Mouse (Mus musculus) forelimb bud, embryonic 11.5 days (tissue): ENCODE results near the gene Sox5.
"Not testable (repeated sequence)": the region's sequence is repeated elsewhere in the genome, so short reads cannot be mapped to it uniquely, and the experiment has no call there.

Experiments used
- DNase-seq: peaks from one replicate; pipeline ENCODE4 v3.0.0-alpha.2; 2012; ENCODE audit warnings: low read depth, low spot score

Gene Sox5

DNA sequence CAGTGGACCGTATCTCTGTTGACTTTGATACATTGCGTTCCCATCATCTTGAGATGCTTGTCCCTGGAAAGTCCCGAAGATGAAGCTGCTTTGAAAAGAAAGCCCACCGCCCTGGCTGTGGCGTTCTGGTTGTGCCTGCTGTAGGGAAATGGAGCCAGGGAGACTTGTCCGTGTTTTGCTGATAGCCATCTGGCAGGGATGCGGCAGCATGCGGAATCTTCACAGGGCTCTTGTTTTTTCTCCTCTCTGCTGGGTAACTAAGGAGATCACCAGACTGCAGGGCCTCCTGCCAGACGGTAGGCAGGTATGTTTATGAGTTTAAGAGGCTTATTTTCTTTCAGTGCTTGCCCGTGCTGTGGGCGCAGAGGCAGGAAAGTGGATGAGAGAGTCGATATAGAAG lies 499.0 kb downstream of the Sox5 start:
- DNase-seq: no peak

- DNase-seq: no peak
These were observed 500.1 kb downstream of the Sox5 start for GRCm38 (mm10) chr6:144281661-144282060.

GRCm38 (mm10) chr6:144278505-144279053 lies 503.2 kb downstream of the Sox5 start:
- DNase-seq: no peak

DNA sequence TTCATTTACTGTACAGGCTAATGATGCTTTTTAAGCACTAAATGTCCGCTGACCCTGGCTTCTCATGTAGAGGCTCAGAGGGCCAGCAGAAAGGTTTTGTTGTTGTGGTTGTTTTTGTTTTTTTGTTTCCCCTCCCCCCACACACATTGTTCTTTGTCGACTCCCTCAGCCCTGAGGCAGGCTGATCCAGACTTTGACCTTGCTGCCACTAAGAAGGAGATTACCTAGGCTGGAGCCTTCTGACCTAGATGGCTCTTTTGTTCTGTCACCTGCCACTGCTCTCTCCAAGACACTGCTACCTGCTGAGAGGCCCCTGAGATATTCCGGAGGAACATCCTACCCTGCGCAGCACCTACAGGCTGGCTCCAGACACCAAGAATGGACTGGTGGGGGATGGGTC lies 508.4 kb downstream of the Sox5 start:
- DNase-seq: not testable (repeated sequence)

DNA sequence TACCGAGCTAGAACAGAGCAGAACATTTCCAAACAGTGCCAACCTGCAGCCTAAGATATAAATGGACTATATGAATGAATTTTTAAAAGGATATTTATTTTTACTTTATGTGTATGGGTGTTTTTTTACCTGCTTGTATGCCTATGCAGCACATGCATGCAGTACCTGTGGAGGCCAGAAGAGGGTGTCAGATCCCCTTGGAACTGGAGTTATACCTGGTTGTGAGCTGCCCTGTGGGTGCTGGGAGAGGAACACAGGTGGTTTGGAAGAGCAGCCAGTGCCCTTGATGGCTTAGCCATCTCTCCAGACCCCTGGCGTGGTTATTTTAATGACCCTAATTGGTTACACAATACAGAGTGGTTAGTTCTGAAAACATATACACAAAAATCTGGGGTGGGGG lies 510.5 kb downstream of the Sox5 start:
- no peak for DNase-seq

- no peak for DNase-seq
These were observed 511.5 kb downstream of the Sox5 start for GRCm38 (mm10) chr6:144270306-144270705.

- no peak for DNase-seq
These were observed 512.1 kb downstream of the Sox5 start for GRCm38 (mm10) chr6:144269666-144270065.

- no peak for DNase-seq
These were observed 516.0 kb downstream of the Sox5 start for GRCm38 (mm10) chr6:144265752-144266151.

- DNase-seq: no peak
These were observed 516.8 kb downstream of the Sox5 start for GRCm38 (mm10) chr6:144265004-144265403.

DNA sequence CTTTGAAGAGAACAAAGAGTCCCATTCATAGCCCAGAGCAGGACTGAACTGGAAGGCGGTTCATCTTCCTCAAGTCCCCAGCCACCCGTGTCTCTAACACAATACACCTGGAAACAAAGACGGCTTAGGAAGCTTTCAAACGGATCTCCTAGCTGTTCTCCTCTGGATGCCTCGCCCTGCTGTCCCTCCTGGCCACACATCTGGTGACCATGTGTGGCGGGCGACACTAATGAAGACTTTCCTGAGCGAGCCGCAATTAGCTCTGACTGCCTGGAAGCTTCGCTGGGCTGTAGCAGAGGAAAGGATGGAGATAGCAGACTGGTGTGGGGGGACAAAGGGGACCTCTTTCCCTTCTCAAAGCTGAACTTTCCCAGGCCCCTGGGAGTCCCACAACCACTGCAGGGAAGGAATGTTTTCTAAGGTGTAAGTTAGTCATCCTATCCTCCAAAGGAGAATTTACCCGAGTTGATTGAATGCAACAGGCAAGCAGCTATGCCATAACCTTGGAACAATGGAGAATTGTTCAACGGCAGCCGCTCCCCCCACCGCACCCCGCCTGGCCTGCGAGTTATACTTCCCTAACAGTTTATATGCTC lies 517.4 kb downstream of the Sox5 start:
- DNase-seq: peak; percentile 85

- DNase-seq: no peak
These were observed 525.3 kb downstream of the Sox5 start for GRCm38 (mm10) chr6:144256500-144256899.

GRCm38 (mm10) chr6:144252191-144252718 lies 529.5 kb downstream of the Sox5 start:
- DNase-seq: no peak

DNA sequence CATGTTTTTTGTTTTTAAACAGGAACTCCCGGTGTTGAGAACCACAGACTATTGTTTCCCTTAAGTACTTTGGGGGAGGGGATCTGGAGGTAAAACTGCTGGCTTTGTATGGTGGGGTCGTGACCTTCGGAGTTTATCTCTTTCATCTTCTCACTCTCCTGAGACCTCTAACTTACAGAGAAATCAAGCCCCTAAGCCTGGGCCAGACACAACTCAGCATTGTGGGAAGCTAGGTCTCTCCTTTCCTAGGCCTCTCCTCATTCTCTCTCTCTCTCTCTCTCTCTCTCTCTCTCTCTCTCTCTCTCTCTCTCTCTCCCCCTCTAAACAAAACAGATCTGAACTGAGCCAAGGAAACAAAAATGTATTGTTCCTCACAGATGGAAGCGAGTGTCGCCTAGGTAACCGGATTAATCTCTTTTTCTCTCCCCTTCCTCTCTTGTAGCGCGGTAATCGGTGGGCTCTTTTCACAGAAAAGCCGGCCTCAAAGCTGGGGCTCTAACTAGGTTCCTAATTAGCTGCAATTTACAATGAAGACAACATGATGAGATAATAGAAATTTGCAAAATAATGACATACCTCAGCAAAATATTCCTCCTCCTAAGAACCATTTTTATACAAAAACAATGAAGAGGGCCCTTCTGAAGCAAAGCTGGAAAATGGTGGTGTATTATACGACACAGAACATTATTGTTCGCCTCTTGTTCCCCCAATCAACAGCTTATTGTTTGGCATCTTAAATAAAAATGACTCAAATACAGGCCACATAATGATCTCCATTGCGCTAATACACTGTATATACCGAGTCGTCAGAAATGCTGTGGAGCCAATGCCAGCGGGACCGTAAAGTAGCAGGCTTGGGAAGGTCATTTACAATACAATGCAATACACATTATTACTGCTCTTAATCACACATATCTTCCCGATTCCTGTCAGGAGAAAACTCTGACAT lies 530.3 kb downstream of the Sox5 start:
- peak; percentile 30 for DNase-seq

GRCm38 (mm10) chr6:144250625-144251181 lies 531.1 kb downstream of the Sox5 start:
- DNase-seq: peak; percentile 25

DNA sequence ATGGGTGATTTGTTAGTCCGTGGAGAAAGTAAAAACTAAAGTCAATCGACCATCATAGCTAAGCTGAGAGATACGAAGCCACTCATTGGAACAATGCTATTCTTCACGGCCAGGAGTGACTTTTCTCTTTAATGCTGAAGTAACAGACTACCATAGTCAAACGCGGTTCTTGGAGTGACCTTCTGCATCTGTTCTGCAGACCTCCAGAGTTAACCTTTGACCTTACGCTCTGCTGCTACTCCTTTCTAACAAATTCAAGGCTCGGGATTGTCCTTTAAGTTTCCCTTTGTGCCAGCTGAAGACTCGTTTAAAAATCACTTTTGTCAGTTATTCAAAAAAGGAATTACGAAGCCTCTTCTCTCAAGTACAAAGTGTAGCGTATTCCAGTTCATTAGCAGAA lies 545.2 kb downstream of the Sox5 start:
- DNase-seq: no peak

DNA sequence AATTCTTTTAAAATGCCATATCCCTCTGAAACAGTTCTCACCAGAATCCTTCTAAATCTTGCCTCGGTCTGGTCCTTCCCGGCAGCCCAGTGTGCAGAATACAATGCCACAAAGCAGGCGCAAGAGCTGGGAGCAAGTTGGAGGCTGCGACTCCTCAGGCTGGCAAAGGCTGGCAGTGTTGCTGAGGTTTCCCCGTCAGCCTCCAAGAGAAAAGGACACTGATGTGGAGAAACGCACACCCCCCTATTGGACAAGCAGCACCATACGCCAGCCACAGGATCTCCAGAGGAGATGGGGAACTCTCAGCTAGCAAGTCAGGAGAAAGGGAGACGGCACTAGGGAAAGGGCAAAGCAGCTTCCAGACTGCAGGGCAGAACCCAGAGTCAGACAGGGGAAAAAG lies 577.8 kb downstream of the Sox5 start:
- no peak for DNase-seq

GRCm38 (mm10) chr6:144203013-144203412 lies 578.8 kb downstream of the Sox5 start:
- DNase-seq: no peak

- no peak for DNase-seq
These were observed 580.3 kb downstream of the Sox5 start for GRCm38 (mm10) chr6:144201402-144202040.

GRCm38 (mm10) chr6:144197209-144198119 lies 584.3 kb downstream of the Sox5 start:
- DNase-seq: no peak

- no peak for DNase-seq
These were observed 585.8 kb downstream of the Sox5 start for GRCm38 (mm10) chr6:144195934-144196333.

- DNase-seq: no peak
These were observed 598.7 kb downstream of the Sox5 start for GRCm38 (mm10) chr6:144183087-144183486.
